Mouse (Mus musculus) forebrain, embryonic 15.5 days (tissue): ENCODE data around the gene Fam192a. TPM values are rescaled to one million over a fixed set of nuclear protein-coding genes. Genes with fewer than 3 reads are reported as not detected.

Experiments
- ATAC-seq: fragments of 200-750 bp; cut with Nextera tagmentation; replicated peaks from 2 replicates; pipeline ENCODE4 v1.8.0; 2017; ENCODE audit warnings: mild to moderate bottlenecking, moderate TSS enrichment, moderate library complexity
- H3K27ac ChIP-seq: fragments of 300-500 bp; sonication (generic); replicated peaks from 2 replicates; pipeline ENCODE4 v1.5.1; 2015; ENCODE audit warnings: mild to moderate bottlenecking, inconsistent platforms
- H3K27me3 ChIP-seq: fragments of 300-500 bp; sonication (generic); 2 replicates; pipeline ENCODE4 v1.6.1; 2015; ENCODE audit warnings: inconsistent platforms
- H3K36me3 ChIP-seq: fragments of 300-500 bp; sonication (generic); 2 replicates; pipeline ENCODE4 v1.6.1; 2015; ENCODE audit warnings: mild to moderate bottlenecking, inconsistent platforms
- H3K4me1 ChIP-seq: fragments of 300-500 bp; sonication (generic); 2 replicates; pipeline ENCODE4 v1.6.1; 2015; ENCODE audit warnings: inconsistent platforms
- H3K4me2 ChIP-seq: fragments of 300-500 bp; sonication (generic); replicated peaks from 2 replicates; pipeline ENCODE4 v1.6.1; 2015; ENCODE audit warnings: mild to moderate bottlenecking, inconsistent platforms
- H3K4me3 ChIP-seq: fragments of 300-500 bp; sonication (generic); 2 replicates; pipeline ENCODE4 v1.5.1; 2015; ENCODE audit warnings: mild to moderate bottlenecking, inconsistent platforms
- H3K9ac ChIP-seq: fragments of 300-500 bp; sonication (generic); replicated peaks from 2 replicates; pipeline ENCODE4 v1.6.1; 2015; ENCODE audit warnings: mild to moderate bottlenecking, inconsistent platforms
- H3K9me3 ChIP-seq: fragments of 300-500 bp; sonication (generic); 2 replicates; pipeline ENCODE4 v1.6.1; 2016; ENCODE audit warnings: inconsistent platforms
- WGBS: fragments of 180-500 bp; shearing (Covaris S2); methylation state at CpG from one replicate; pipeline ENCODE4 v1.1.7; 2015; ENCODE audit warnings: mixed read lengths; 5-methylcytosine and 5-hydroxymethylcytosine counted together
- polyA plus RNA-seq: library from polyadenylated mRNA; unstranded; fragments of >200 nt; fragmentation: Nextera tagmentation; extraction: Ambion mirVana; gene quantifications from 2 replicates; pipeline ENCODE4 v1.2.1, GENCODE M21; 2015

Gene Fam192a
- polyA plus RNA-seq, 1 experiment from 2014 or later = 103 TPM

DNA sequence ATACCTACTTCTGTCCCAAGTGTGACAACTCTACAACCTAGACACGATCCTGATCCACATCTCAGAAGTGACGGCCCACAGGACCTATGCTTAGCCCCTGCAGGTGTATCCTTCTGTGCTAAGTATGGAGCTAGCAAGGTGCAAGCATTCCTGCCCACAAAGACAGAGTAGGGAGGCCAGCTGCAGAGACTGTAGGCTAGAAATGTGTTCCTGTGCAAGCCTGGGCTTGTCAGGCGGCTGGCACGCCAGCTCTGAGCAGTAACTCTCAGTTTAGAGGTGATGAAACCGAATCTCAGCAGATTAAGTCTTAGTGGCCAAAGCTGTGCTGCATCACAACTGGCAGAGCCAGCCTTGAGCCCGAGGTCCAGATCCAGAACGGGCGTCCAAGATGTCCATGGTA is 33.7 kb downstream of the Fam192a start:
- WGBS = 94% methylated on average over 8 of the region's 8 CpGs

DNA sequence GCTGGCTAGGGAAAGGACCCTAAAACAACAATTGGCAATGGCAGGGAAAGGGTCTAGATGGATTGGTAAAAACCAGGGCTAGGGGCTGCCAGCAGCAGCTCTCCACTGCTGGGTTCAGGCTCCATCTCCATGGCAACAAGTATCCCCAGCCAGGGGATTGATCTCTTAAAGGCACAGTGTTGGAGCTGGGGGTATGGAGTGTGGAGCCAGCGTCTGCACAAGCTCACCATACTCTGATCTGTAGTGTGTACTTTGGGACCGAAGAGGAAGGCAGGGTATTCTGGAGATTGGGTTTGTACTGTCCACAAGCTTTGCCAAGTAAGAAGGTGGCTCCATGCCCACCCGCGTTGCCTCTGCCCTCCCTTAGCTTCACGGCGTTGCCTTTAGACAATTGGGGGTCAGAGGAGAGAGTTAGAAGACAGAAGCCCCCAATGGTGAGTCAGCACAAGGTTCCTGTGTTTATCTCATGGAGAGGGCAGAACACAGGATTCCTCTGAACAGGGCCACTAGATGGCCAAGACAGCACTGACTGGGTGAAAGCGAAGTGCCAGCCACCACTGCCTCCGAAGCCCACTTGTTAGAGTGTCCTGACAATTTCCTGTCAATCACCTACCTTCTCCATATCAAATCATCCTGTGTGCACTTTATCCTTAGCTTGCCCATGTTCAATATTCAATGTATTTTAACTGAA is 34.5 kb downstream of the Fam192a start:
- H3K36me3 ChIP-seq = no peaks in the 10 kb centered on the region
- H3K9ac ChIP-seq = no peak overlapping the region
- H3K27me3 ChIP-seq = no peaks in the 10 kb centered on the region
- H3K27ac ChIP-seq = peak overlapping the region; percentile 85
- ATAC-seq = peak; percentile 93
- H3K4me2 ChIP-seq = peak overlapping the region; percentile 22
- no peak overlapping the region for H3K4me3 ChIP-seq
- 41% methylated on average over 8 of the region's 8 CpGs for WGBS
- no peaks in the 10 kb centered on the region for H3K9me3 ChIP-seq
- peaks cover 28% of the 10 kb centered on the region for H3K4me1 ChIP-seq

More for the DNA sequence above, 33.7 kb downstream of the Fam192a start:
- Histone ChIP-seq H3K9me3 (no peaks in the 10 kb centered on the region), H3K4me2 (no peak overlapping the region), H3K9ac (no peak overlapping the region), H3K4me3 (no peak overlapping the region), H3K27ac (0 out of 2 replicates have a peak overlapping the region, but pooled peaks have one; percentile 20), H3K36me3 (no peaks in the 10 kb centered on the region), H3K4me1 (peaks cover 28% of the 10 kb centered on the region), H3K27me3 (no peaks in the 10 kb centered on the region)
- no peak for ATAC-seq

DNA sequence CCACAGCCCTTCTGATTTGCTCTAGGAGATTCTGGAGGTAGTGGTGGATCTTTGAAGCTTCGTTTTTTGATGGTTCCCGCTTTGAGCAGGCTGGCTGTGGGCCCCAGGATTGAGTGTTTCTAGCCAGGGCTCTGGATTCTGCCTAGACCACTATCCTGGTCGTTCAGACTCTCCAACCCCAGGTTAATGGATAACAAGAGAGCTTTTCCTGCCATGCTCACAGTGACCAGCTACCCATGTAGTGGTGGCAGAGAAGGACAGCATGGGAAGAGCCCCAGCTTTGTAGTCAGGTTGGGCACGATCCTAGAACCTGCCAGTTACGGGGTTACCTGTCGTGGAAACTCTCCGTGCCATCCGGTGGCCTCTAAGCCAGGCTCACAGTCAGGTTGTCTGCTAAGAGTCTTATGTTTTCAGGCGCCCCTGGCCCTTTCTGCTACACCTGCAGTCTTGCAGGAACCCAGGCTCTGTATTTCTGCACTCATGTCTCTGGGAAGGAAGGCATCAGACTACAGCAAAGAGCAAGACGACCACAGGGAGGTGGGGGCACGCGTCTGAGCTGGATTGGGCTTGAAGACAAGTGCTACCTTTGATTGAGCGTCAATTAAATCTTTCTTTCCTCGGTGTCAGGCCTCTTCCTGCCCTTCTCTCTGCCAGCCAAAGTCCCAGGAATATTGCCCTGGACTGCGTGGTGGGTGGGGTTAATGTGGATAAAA is 35.2 kb downstream of the Fam192a start:
- Histone ChIP-seq H3K4me1 (peaks cover 29% of the 10 kb centered on the region), H3K36me3 (no peaks in the 10 kb centered on the region), H3K9me3 (no peaks in the 10 kb centered on the region), H3K4me3 (no peak overlapping the region), H3K27me3 (no peaks in the 10 kb centered on the region), H3K4me2 (peak overlapping the region; percentile 22), H3K9ac (peak overlapping the region; percentile 19; the same call in 1 of the 2 replicates), H3K27ac (peak overlapping the region; percentile 85)
- ATAC-seq = peak; percentile 55
- WGBS = 39% methylated on average over 15 of the region's 15 CpGs

DNA sequence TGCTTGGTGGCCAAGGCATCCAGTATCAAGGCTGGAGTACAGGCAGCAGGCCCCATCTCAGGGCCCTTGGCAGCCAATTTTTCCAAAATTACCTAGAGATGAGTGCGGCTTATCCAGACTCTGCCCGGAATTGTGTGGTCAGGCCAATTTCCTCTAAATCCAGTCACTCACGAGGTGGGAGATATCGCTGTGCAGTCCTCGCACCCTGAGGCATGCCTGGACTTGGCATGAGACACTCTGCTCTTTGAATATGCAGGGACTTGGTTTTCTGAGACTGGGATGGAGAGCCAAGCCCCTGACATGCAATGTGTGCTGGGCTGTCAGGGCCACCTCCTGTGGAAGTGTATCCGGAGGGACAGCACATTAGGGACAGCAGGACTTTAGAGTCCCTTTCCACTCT is 35.8 kb downstream of the Fam192a start:
- Histone ChIP-seq H3K4me3 (no peak overlapping the region), H3K27ac (peak overlapping the region; percentile 85), H3K9ac (no peak overlapping the region), H3K4me2 (no peak overlapping the region), H3K4me1 (peaks cover 35% of the 10 kb centered on the region), H3K9me3 (no peaks in the 10 kb centered on the region), H3K27me3 (no peaks in the 10 kb centered on the region), H3K36me3 (no peaks in the 10 kb centered on the region)
- ATAC-seq = no peak
- 49% methylated on average over 6 of the region's 6 CpGs for WGBS

- no peaks in the 10 kb centered on the region for H3K9me3 ChIP-seq
- no peak for ATAC-seq
- no peaks in the 10 kb centered on the region for H3K27me3 ChIP-seq
- H3K36me3 ChIP-seq = no peaks in the 10 kb centered on the region
- H3K9ac ChIP-seq = no peak overlapping the region
- H3K4me1 ChIP-seq = peaks cover 38% of the 10 kb centered on the region
- H3K4me3 ChIP-seq = no peak overlapping the region
- H3K27ac ChIP-seq = no peak overlapping the region
- H3K4me2 ChIP-seq = no peak overlapping the region
These were observed 37.4 kb downstream of the Fam192a start for GRCm38 (mm10) chr8:94564421-94564820.

- Histone ChIP-seq H3K4me3 (no peak overlapping the region), H3K36me3 (no peaks in the 10 kb centered on the region), H3K9me3 (no peaks in the 10 kb centered on the region), H3K9ac (no peak overlapping the region), H3K27me3 (no peaks in the 10 kb centered on the region), H3K4me2 (no peak overlapping the region), H3K4me1 (peaks cover 19% of the 10 kb centered on the region), H3K27ac (no peak overlapping the region; the same call in 1 of the 2 replicates)
- 38% methylated on average over 5 of the region's 5 CpGs for WGBS
- peak; percentile 80 for ATAC-seq
These were observed 40.5 kb downstream of the Fam192a start for GRCm38 (mm10) chr8:94561256-94561655.

DNA sequence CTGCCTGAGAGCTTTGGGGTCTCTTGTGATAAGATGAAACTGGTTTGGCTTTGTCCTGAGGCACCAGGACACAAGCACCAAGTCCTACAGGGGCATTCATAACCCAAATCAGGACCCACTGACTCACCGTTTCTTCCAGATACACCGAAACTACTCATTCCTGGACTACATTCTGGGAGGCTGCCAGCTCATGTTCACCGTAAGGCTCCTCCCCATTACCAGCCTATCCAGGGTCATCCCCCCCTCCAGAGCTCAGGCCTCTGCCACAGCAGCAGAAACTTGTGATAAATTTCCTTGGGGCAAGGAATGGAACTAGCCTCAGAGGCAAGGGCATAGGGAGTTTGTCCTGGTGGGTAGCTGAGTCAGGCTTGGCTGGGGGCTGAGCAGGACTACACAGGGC is 44.5 kb downstream of the Fam192a start:
- Histone ChIP-seq H3K9ac (no peak overlapping the region), H3K4me3 (no peak overlapping the region), H3K4me1 (peaks cover 15% of the 10 kb centered on the region), H3K4me2 (no peak overlapping the region), H3K36me3 (no peaks in the 10 kb centered on the region), H3K9me3 (no peaks in the 10 kb centered on the region), H3K27me3 (no peaks in the 10 kb centered on the region), H3K27ac (no peak overlapping the region)
- 64% methylated on average over 3 of the region's 3 CpGs for WGBS
- ATAC-seq = no peak

GRCm38 (mm10) chr8:94552696-94553095 is 49.1 kb downstream of the Fam192a start:
- Histone ChIP-seq H3K9me3 (no peaks in the 10 kb centered on the region), H3K4me1 (peaks cover 28% of the 10 kb centered on the region), H3K27ac (peak overlapping the region; percentile 73; the same call in 1 of the 2 replicates), H3K4me2 (no peak overlapping the region), H3K4me3 (no peak overlapping the region), H3K36me3 (no peaks in the 10 kb centered on the region), H3K9ac (no peak overlapping the region), H3K27me3 (no peaks in the 10 kb centered on the region)
- no peak for ATAC-seq
- WGBS = 82% methylated on average over 2 of the region's 2 CpGs

- H3K4me3 ChIP-seq = no peak overlapping the region
- H3K9me3 ChIP-seq = no peaks in the 10 kb centered on the region
- H3K9ac ChIP-seq = 0 out of 2 replicates have a peak overlapping the region, but pooled peaks have one; percentile 8
- H3K4me2 ChIP-seq = no peak overlapping the region
- ATAC-seq = peak; percentile 82
- peaks cover 28% of the 10 kb centered on the region for H3K4me1 ChIP-seq
- H3K36me3 ChIP-seq = no peaks in the 10 kb centered on the region
- peak overlapping the region; percentile 73 for H3K27ac ChIP-seq
- H3K27me3 ChIP-seq = no peaks in the 10 kb centered on the region
- WGBS = 23% methylated on average over 17 of the region's 17 CpGs
These were observed 50.0 kb downstream of the Fam192a start for GRCm38 (mm10) chr8:94551471-94552422.

DNA sequence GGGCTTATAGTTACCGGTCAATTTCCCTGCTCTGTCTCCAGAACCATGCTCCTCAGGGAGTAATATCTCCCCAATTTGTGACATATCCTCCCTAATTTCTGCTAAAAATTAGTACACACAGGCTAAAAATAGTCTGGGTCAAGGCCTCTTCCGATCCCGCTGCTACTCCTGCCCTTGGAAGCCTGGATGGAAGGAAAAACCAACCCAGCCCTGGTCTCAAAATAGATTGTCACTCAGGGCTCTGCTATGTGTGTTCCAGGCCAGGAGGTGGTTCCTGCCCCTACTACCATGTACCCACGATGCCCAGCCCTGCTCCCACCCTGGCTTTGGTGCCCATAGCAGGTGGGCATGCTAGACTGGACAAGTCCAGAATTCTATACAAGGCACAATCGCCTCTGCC is 51.8 kb downstream of the Fam192a start:
- no peak overlapping the region for H3K9ac ChIP-seq
- H3K27me3 ChIP-seq = no peaks in the 10 kb centered on the region
- no peak overlapping the region for H3K27ac ChIP-seq
- WGBS = 85% methylated on average over 5 of the region's 5 CpGs
- peaks cover 28% of the 10 kb centered on the region for H3K4me1 ChIP-seq
- H3K4me3 ChIP-seq = no peak overlapping the region
- no peak for ATAC-seq
- no peaks in the 10 kb centered on the region for H3K36me3 ChIP-seq
- H3K4me2 ChIP-seq = no peak overlapping the region
- no peaks in the 10 kb centered on the region for H3K9me3 ChIP-seq

DNA sequence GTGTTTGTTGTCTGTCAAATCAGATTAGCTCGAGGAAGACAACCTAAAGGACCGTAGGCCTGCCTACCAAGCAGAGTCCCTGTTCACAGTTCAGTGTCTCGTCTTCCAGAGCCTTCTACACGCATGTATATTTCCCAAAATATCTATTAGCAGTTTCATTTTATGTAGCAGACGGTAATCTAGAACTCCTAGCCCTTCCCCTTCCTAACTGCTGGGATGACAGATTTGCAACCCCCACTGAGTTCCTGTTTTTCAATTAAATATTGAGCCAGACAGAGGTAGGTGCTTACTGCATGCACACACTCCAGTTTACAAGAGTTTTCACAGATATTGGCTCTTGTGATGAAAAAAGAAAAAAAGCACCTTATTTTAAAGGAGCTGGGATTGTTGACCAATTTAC is 52.3 kb downstream of the Fam192a start:
- Histone ChIP-seq H3K4me3 (no peak overlapping the region), H3K36me3 (no peaks in the 10 kb centered on the region), H3K4me2 (no peak overlapping the region), H3K27me3 (no peaks in the 10 kb centered on the region), H3K27ac (no peak overlapping the region), H3K9me3 (no peaks in the 10 kb centered on the region), H3K4me1 (peaks cover 28% of the 10 kb centered on the region), H3K9ac (no peak overlapping the region)
- no peak for ATAC-seq
- 40% methylated on average over 5 of the region's 5 CpGs for WGBS

DNA sequence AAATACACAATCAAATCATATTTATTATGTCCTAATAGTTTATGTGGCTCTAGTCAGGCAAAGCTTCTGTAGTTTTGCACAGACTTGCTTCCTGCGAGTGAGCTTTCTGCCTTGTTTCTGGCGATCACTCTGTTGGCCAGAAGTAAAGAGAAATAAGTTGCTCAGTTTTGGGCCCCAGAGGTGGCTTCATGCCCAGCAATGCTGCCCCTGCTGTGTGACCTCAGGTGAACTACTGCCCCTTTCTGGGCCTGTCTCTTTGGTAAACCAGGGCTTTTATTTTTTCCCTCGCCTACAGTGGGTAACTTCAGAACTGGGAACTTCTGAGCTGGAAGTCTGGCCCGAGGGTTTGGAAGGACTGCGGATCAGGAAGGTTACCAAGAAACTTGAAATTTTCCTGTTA is 52.8 kb downstream of the Fam192a start:
- no peak for ATAC-seq
- no peaks in the 10 kb centered on the region for H3K9me3 ChIP-seq
- WGBS = 52% methylated on average over 5 of the region's 5 CpGs
- no peak overlapping the region for H3K4me3 ChIP-seq
- no peak overlapping the region for H3K27ac ChIP-seq
- no peak overlapping the region for H3K4me2 ChIP-seq
- peaks cover 28% of the 10 kb centered on the region for H3K4me1 ChIP-seq
- no peaks in the 10 kb centered on the region for H3K27me3 ChIP-seq
- no peaks in the 10 kb centered on the region for H3K36me3 ChIP-seq
- H3K9ac ChIP-seq = no peak overlapping the region
